Mouse (Mus musculus) CH12.LX (cell line): ENCODE data around the gene Glb1l3. TPM values are rescaled to one million over a fixed set of nuclear protein-coding genes. Genes with fewer than 3 reads are reported as not detected.
A peak's percentile ranks its signal among the peaks of the same experiment; 100 is the strongest.

Experiments used
- DNase-seq: peaks from one replicate; pipeline ENCODE4 v3.0.0-alpha.2; 2013; ENCODE audit errors: extremely low read depth
- H3K27ac ChIP-seq: 2 replicates; pipeline ENCODE4 v1.5.1; 2012; ENCODE audit warnings: low read depth, mild to moderate bottlenecking, control low read depth, moderate library complexity; ENCODE audit not compliant: insufficient read depth
- H3K27me3 ChIP-seq: replicated peaks from 2 replicates; pipeline ENCODE3; 2012; ENCODE audit warnings: inconsistent platforms
- H3K36me3 ChIP-seq, 2 experiments: replicated peaks in 1 of 2; 2 replicates each; pipeline versions ENCODE3 to v1.6.1; 2012; ENCODE audit warnings: inconsistent platforms in 1 of 2, low read length in 1 of 2, mild to moderate bottlenecking in 1 of 2, mixed read lengths in 1 of 2, moderate library complexity in 1 of 2; ENCODE audit not compliant: control insufficient read depth in 1 of 2, insufficient read depth in 1 of 2
- H3K4me1 ChIP-seq, 2 experiments: 2 replicates each; pipeline ENCODE4 v1.6.1; 2012; ENCODE audit warnings: inconsistent platforms in 1 of 2, moderate library complexity in 1 of 2; ENCODE audit not compliant: insufficient read depth in 2 of 2, control insufficient read depth in 1 of 2
- H3K4me2 ChIP-seq: 2 replicates; pipeline ENCODE4 v1.6.1; 2012; ENCODE audit warnings: low read depth, mild to moderate bottlenecking, control low read depth; ENCODE audit not compliant: poor library complexity, insufficient read depth, severe bottlenecking
- H3K4me3 ChIP-seq, 3 experiments: fragments of 150-350 bp in 1 of 3; sonication (generic) in 1 of 3; replicated peaks in 1 of 3; 2 replicates each; pipeline versions ENCODE3 to v1.5.1; 2011 to 2012; ENCODE audit warnings: low read depth in 2 of 3, low read length in 2 of 3, mild to moderate bottlenecking in 2 of 3, moderate library complexity in 2 of 3, control low read depth in 1 of 3, improper control_type of control experiment in 1 of 3, inconsistent platforms in 1 of 3, mixed read lengths in 1 of 3; ENCODE audit not compliant: poor library complexity in 1 of 3
- H3K79me2 ChIP-seq: replicated peaks from 2 replicates; pipeline ENCODE4 v1.6.1; 2012; ENCODE audit warnings: mild to moderate bottlenecking, moderate library complexity; ENCODE audit not compliant: control insufficient read depth, poor library complexity, insufficient read depth, severe bottlenecking; ENCODE audit errors: extremely low read depth
- H3K9ac ChIP-seq: 2 replicates; pipeline ENCODE4 v1.6.1; 2012; ENCODE audit warnings: low read depth, mild to moderate bottlenecking, control low read depth, moderate library complexity; ENCODE audit not compliant: insufficient read depth
- H3K9me3 ChIP-seq: replicated peaks from 2 replicates; pipeline ENCODE3; 2012; ENCODE audit warnings: low read length, inconsistent platforms, mixed read lengths
- BHLHE40 ChIP-seq: IDR thresholded peaks from 2 replicates; pipeline ENCODE4 v1.6.1; 2011; ENCODE audit warnings: mild to moderate bottlenecking, low read depth, low read length, improper control_type of control experiment
- CHD1 ChIP-seq: IDR thresholded peaks from 2 replicates; pipeline ENCODE4 v1.6.1; 2012; ENCODE audit warnings: low read depth, low read length, improper control_type of control experiment, inconsistent platforms
- CHD2 ChIP-seq: IDR thresholded peaks from 2 replicates; pipeline ENCODE4 v1.6.1; 2011; ENCODE audit warnings: low read length, improper control_type of control experiment
- CTCF ChIP-seq, 2 experiments: IDR thresholded peaks in 1 of 2; conservative IDR thresholded peaks in 1 of 2; 2 replicates each; pipeline ENCODE4 v1.5.1; 2011 to 2012; ENCODE audit warnings: low read depth in 2 of 2, low read length in 2 of 2, improper control_type of control experiment in 1 of 2, inconsistent platforms in 1 of 2, mild to moderate bottlenecking in 1 of 2, moderate library complexity in 1 of 2
- ELF1 ChIP-seq: IDR thresholded peaks from 2 replicates; pipeline ENCODE4 v1.6.1; 2014; ENCODE audit warnings: low read depth, mild to moderate bottlenecking, inconsistent platforms, low read length, improper control_type of control experiment
- EP300 ChIP-seq: IDR thresholded peaks from 2 replicates; pipeline ENCODE4 v1.6.1; 2011; ENCODE audit warnings: low read length, improper control_type of control experiment
- GABPA ChIP-seq: IDR thresholded peaks from 2 replicates; pipeline ENCODE4 v1.6.1; 2012; ENCODE audit warnings: low read depth, low read length, improper control_type of control experiment, inconsistent platforms; ENCODE audit not compliant: insufficient replicate concordance
- IRF4 ChIP-seq: IDR thresholded peaks from 2 replicates; pipeline ENCODE4 v1.6.1; 2014; ENCODE audit warnings: low read depth, mild to moderate bottlenecking, inconsistent platforms, low read length, improper control_type of control experiment
- JUN ChIP-seq: IDR thresholded peaks from 2 replicates; pipeline ENCODE4 v1.6.1; 2011; ENCODE audit warnings: low read depth, mild to moderate bottlenecking, low read length, improper control_type of control experiment, moderate library complexity; ENCODE audit not compliant: insufficient read depth
- JUND ChIP-seq: conservative IDR thresholded peaks from 2 replicates; pipeline ENCODE4 v1.6.1; 2011; ENCODE audit warnings: low read depth, low read length, improper control_type of control experiment
- MAFK ChIP-seq: IDR thresholded peaks from 2 replicates; pipeline ENCODE4 v1.6.1; 2011; ENCODE audit warnings: low read length, improper control_type of control experiment; ENCODE audit not compliant: insufficient replicate concordance
- MAX ChIP-seq: IDR thresholded peaks from 2 replicates; pipeline ENCODE4 v1.6.1; 2011; ENCODE audit warnings: low read length, improper control_type of control experiment
- NELFE ChIP-seq: IDR thresholded peaks from 2 replicates; pipeline ENCODE4 v1.6.1; 2011; ENCODE audit warnings: low read depth, low read length, improper control_type of control experiment
- PAX5 ChIP-seq: IDR thresholded peaks from 2 replicates; pipeline ENCODE4 v1.6.1; 2012; ENCODE audit warnings: low read length, inconsistent platforms, mixed read lengths
- POLR2AphosphoS2 ChIP-seq: IDR thresholded peaks from 2 replicates; pipeline ENCODE4 v1.6.1; 2011; ENCODE audit warnings: low read depth, low read length, improper control_type of control experiment
- RAD21 ChIP-seq: IDR thresholded peaks from 2 replicates; pipeline ENCODE4 v1.6.1; 2011; ENCODE audit warnings: low read depth, mild to moderate bottlenecking, low read length, improper control_type of control experiment, moderate library complexity
- RCOR1 ChIP-seq: conservative IDR thresholded peaks from 2 replicates; pipeline ENCODE4 v1.6.1; 2012; ENCODE audit warnings: low read depth, mild to moderate bottlenecking, inconsistent platforms, low read length, improper control_type of control experiment
- SIN3A ChIP-seq: IDR thresholded peaks from 2 replicates; pipeline ENCODE4 v1.6.1; 2012; ENCODE audit warnings: low read length, improper control_type of control experiment, inconsistent platforms
- SMC3 ChIP-seq: IDR thresholded peaks from 2 replicates; pipeline ENCODE4 v1.6.1; 2011; ENCODE audit warnings: low read depth, low read length, improper control_type of control experiment
- TBP ChIP-seq: conservative IDR thresholded peaks from 2 replicates; pipeline ENCODE4 v1.6.1; 2011; ENCODE audit warnings: low read depth, low read length, improper control_type of control experiment
- TCF12 ChIP-seq: IDR thresholded peaks from 2 replicates; pipeline ENCODE4 v1.6.1; 2014; ENCODE audit warnings: low read depth, mild to moderate bottlenecking, inconsistent platforms, low read length, improper control_type of control experiment
- ZC3H11A ChIP-seq: IDR thresholded peaks from 2 replicates; pipeline ENCODE4 v1.6.1; 2012; ENCODE audit warnings: low read depth, mild to moderate bottlenecking, inconsistent platforms, low read length, improper control_type of control experiment
- dilution Hi-C: fragments of 300-500 bp; cut with MboI; formaldehyde crosslinking; loops from 2 replicates; pipeline ENCODE4 v1.14.3; 2020; ENCODE audit warnings: low sequenced_read_pairs; ENCODE audit not compliant: extremely low pct_unique_long_range_greater_than_20kb, extremely low pct_ligation_motif_present
- in situ Hi-C: fragments of 300-500 bp; cut with MboI; formaldehyde crosslinking; loops from 3 replicates; pipeline ENCODE4 v1.14.3; 2019; ENCODE audit warnings: low sequenced_read_pairs, low pct_ligation_motif_present, low pct_unique_long_range_greater_than_20kb, mixed read lengths
- polyA plus RNA-seq: library from polyadenylated mRNA; unstranded; fragments of >175 nt; gene quantifications from 2 replicates; pipeline ENCODE4 v1.2.1, GENCODE M21; 2012; ENCODE audit warnings: low read depth; ENCODE audit not compliant: insufficient read length
- total RNA-seq, 2 experiments: library from RNA; depleted of rRNA; stranded (reverse); fragments of 300-350 nt in 1 of 2; fragments of >200 nt in 1 of 2; gene quantifications; 2 replicates each; pipeline ENCODE4 v1.2.3; 2012 to 2014

The Glb1l3 gene
- total and polyA plus RNA-seq, 3 experiments: not detected

GRCm38 (mm10) chr9:26778421-26778820, 82.3 kb downstream of the Glb1l3 start:
- in situ Hi-C loops (no loop called here), dilution Hi-C loops (no loop called here)
- TF ChIP-seq IRF4 (no peak), JUN (no peak), TBP (no peak), PAX5 (no peak), ZC3H11A (no peak), ELF1 (no peak), MAFK (no peak), EP300 (no peak), GABPA (no peak), TCF12 (no peak), POLR2AphosphoS2 (no peak), BHLHE40 (no peak), NELFE (no peak), CHD1 (no peak), SIN3A (no peak), MAX (no peak), SMC3 (no peak), JUND (no peak), RCOR1 (no peak)
- Histone ChIP-seq H3K9ac (no peak overlapping the region), H3K4me1 (peaks cover 0 to 36% of the 10 kb centered on the region in 2 experiments; a peak in 2 of 4 replicates), H3K27me3 (no peaks in the 10 kb centered on the region), H3K79me2 (no peaks in the 10 kb centered on the region), H3K4me3 (no peak overlapping the region), H3K4me2 (no peak overlapping the region), H3K9me3 (no peaks in the 10 kb centered on the region), H3K27ac (no peak overlapping the region), H3K36me3 (no peaks in the 10 kb centered on the region)
- no peak for DNase-seq

GRCm38 (mm10) chr9:26776122-26776902, 84.4 kb downstream of the Glb1l3 start:
- Histone ChIP-seq H3K9ac (no peak overlapping the region), H3K27ac (no peak overlapping the region), H3K79me2 (no peaks in the 10 kb centered on the region), H3K4me1 (peaks cover 0 to 27% of the 10 kb centered on the region in 2 experiments; a peak in 2 of 4 replicates), H3K36me3 (no peaks in the 10 kb centered on the region), H3K4me3 (no peak overlapping the region), H3K27me3 (no peaks in the 10 kb centered on the region), H3K9me3 (no peaks in the 10 kb centered on the region), H3K4me2 (no peak overlapping the region)
- TF ChIP-seq BHLHE40 (no peak), SMC3 (peak; percentile 75), CTCF (conservative IDR thresholded peaks at IDR 0.05 in 1 of 2, IDR thresholded peaks at IDR 0.05 in 1 of 2; ENCODE audit: low read depth in 2 of 2, low read length in 2 of 2) (peak; percentile 71 to 80), RAD21 (peak; percentile 86), CHD2 (no peak)
- in situ Hi-C loops: no loop called here
- dilution Hi-C loops: no loop called here
- peak; percentile 69 for DNase-seq
